Mouse (Mus musculus) layer of hippocampus, postnatal 25 days (tissue): Measurements from ENCODE around the gene Taar3. TPM values are rescaled to one million over a fixed set of nuclear protein-coding genes. Genes with fewer than 3 reads are reported as not detected.

Source experiments
- DNase-seq, 2 experiments: peaks; one replicate each; pipeline ENCODE4 v3.0.0; 2022; ENCODE audit warnings: mixed read lengths in 2 of 2, low spot score in 1 of 2; ENCODE audit errors: extremely low spot score in 1 of 2
- total RNA-seq, 2 experiments: library from RNA; stranded (reverse); gene quantifications; 2 replicates each; pipeline ENCODE4 v1.2.3; 2021

Gene Taar3
- total RNA-seq, 2 experiments from 2014 or later: not detected

- no peak for DNase-seq
Measured at GRCm38 (mm10) chr10:23993381-23993780, 44.0 kb downstream of the Taar3 start, which contains the start of gene Taar7a. TSS of gene Taar7a (minus strand) at chr10:23993481.

- DNase-seq: no peak
Measured at GRCm38 (mm10) chr10:23999639-24000038, 50.3 kb downstream of the Taar3 start, which contains the start of gene Taar7b. TSS of gene Taar7b (plus strand) at chr10:23999939.

Other genes with a start within 250 kb of the Taar3 start
- gene Rps12, start 162.3 kb upstream of the Taar3 start, total RNA-seq: 100 to 1,000 TPM; 212 to 250 TPM
- gene Slc18b1, start 152.6 kb upstream of the Taar3 start, total RNA-seq: 10 to 100 TPM; 21.2 to 30.0 TPM
- gene Vnn3, start 98.1 kb upstream of the Taar3 start, total RNA-seq: under 1 TPM in 1 of 2 experiments, not detected in 1; 0.26 TPM
- gene Vnn1, start 54.9 kb upstream of the Taar3 start, total RNA-seq: under 1 TPM; 0.14 to 0.39 TPM
- gene Taar1, start 29.2 kb upstream of the Taar3 start, total RNA-seq: not detected
- gene Taar2, start 11.0 kb upstream of the Taar3 start, total RNA-seq: not detected
- gene Taar4, start 10.9 kb downstream of the Taar3 start, total RNA-seq: not detected
- not detected for gene Taar5, start 21.1 kb downstream of the Taar3 start, total RNA-seq
- gene Taar6, start 36.1 kb downstream of the Taar3 start, total RNA-seq: not detected
- not detected for gene Taar7a, start 43.9 kb downstream of the Taar3 start, total RNA-seq
- not detected for gene Taar7b, start 50.4 kb downstream of the Taar3 start, total RNA-seq
- gene Taar7d, start 77.7 kb downstream of the Taar3 start, total RNA-seq: not detected
- gene Taar7e, start 88.1 kb downstream of the Taar3 start, total RNA-seq: not detected
- gene Taar7f, start 100.0 kb downstream of the Taar3 start, total RNA-seq: not detected
- gene Taar8a, start 126.9 kb downstream of the Taar3 start, total RNA-seq: not detected
- not detected for gene Taar8b, start 142.7 kb downstream of the Taar3 start, total RNA-seq
- not detected for gene Taar8c, start 152.4 kb downstream of the Taar3 start, total RNA-seq
- not detected for gene Taar9, start 160.0 kb downstream of the Taar3 start, total RNA-seq
- gene Stx7, start 199.7 kb downstream of the Taar3 start, total RNA-seq: 100 to 1,000 TPM; 130 to 131 TPM